Mouse (Mus musculus): Measurements from ENCODE around the gene Prkar1b. TPM values are rescaled to one million over a fixed set of nuclear protein-coding genes. Genes with fewer than 3 reads are reported as not detected.

Prkar1b gene
- 0.01 TPM in 1 of 2 replicates, not detected in the other for polyA plus RNA-seq (2012)

DNA sequence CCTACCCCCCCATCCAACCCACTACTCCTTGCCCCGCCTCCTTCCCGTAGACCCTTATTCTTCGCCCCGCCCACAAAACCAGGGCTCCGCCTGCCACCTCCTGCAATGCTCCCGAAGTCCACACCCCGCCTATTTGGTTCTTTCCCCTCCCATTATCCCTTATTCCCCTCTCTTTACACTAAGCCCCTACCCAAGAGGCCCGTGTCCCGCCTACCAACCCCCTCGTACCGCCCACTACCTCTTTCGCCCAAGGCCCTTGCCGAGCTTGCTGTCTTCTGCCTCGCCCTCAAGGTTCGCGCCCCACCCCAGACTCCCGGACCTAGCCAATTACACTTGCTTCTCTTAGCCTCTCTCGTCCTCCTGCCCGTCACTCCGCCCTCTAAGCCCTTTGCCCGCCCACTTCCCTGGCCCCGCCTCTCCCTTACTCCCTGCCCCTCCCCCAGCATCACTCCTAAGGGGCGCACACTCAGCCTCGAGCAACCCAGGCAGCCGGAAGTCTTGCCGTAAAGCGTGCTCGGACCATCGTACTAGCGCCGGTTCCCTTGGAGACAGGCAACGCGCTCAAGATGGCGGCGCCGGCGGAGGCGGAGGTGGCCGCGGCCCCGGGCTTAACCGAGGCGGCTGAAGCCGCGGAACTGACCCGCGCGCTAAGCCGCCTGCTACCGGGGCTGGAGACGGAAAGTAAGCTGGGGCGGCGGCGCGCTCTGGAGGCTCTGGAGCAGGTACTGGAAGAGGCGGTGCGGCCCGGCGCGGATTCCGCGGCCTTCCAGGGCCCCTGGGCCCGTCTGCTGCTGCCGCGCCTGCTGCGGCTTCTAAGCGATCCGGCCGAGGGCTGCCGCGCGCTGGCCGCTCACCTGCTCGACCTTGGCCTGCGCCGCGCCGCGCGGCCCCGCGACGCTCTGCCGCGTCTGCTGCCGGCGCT lies at the start of gene Prkar1b, which contains the start of gene Dnaaf5:
Gene Prkar1b (minus strand): TSS at position 321 of the 922 bp plus-strand sequence.
Gene Dnaaf5 (plus strand): TSS at position 543 of the 922 bp plus-strand sequence.
- H3K27me3 ChIP-seq (ENCODE audit: control insufficient read depth) = no peaks in the 10 kb centered on the region
- H3K36me3 ChIP-seq (ENCODE audit: control insufficient read depth) = peaks cover 34% of the 10 kb centered on the region
- TF ChIP-seq GATA1 (IDR thresholded peaks at IDR 0.05; ENCODE audit: low read length) (no peak), TAL1 (IDR thresholded peaks at IDR 0.05; ENCODE audit: low read length) (no peak)
- peak within 1 kb of the TSS; percentile 82 for H3K4me3 ChIP-seq (replicated peaks)
- no peaks in the 10 kb centered on the region; the same call in 1 of the 2 replicates for H3K9me3 ChIP-seq (ENCODE audit: control insufficient read depth, low read length)
- peaks cover 35% of the 10 kb centered on the region for H3K4me1 ChIP-seq (ENCODE audit: control insufficient read depth)

DNA sequence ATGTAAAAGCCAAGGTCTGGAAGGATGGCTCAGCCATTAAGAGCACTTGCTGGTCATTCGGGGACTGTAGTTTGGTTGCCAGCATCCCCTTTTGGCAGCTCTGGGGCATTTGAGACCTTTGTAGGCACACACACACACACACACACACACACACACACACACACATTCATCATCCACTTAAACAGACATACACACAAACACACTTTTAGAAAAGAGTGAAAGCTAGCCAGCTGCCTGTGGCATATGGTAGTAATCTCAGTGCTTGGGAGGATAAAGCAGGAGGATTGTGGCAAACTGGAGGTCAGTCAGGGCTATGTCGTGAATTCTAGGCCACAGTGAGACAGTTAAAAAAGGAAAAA lies 49.8 kb upstream of the Prkar1b start:
- Histone ChIP-seq H3K9me3 (ENCODE audit: control insufficient read depth, low read length) (no peaks in the 10 kb centered on the region), H3K4me3 (replicated peaks) (peak overlapping the region; percentile 98), H3K4me1 (ENCODE audit: control insufficient read depth) (peaks cover 93% of the 10 kb centered on the region), H3K27me3 (ENCODE audit: control insufficient read depth) (no peaks in the 10 kb centered on the region), H3K36me3 (ENCODE audit: control insufficient read depth) (peaks cover 25% of the 10 kb centered on the region)
- no peak for TF ChIP-seq GATA1 (IDR thresholded peaks at IDR 0.05; ENCODE audit: low read length)
- TF ChIP-seq TAL1 (IDR thresholded peaks at IDR 0.05; ENCODE audit: low read length) = no peak

DNA sequence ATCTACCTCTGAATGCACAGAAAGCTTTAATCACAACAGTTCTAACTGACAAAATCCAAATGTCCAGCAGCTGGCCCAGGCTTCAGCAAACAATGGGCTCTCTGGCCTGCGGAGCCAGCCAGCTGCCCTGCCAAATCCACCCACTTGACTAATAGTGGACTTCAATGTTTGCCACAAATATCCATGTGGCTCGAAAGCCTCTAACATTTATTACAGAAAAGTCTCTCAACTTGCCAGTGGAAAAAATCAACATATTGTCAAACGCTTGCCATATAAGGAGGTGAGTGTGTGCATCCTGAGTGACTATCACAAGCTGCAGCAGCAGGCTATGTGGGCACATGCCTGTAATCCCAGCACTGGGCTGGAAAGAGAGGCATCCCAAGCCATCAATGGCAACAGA lies 49.0 kb upstream of the Prkar1b start:
- Histone ChIP-seq H3K27me3 (ENCODE audit: control insufficient read depth) (no peaks in the 10 kb centered on the region), H3K4me3 (replicated peaks) (no peak overlapping the region)
- no peak for TF ChIP-seq GATA1 (IDR thresholded peaks at IDR 0.05; ENCODE audit: low read length)
- TF ChIP-seq TAL1 (IDR thresholded peaks at IDR 0.05; ENCODE audit: low read length) = no peak

DNA sequence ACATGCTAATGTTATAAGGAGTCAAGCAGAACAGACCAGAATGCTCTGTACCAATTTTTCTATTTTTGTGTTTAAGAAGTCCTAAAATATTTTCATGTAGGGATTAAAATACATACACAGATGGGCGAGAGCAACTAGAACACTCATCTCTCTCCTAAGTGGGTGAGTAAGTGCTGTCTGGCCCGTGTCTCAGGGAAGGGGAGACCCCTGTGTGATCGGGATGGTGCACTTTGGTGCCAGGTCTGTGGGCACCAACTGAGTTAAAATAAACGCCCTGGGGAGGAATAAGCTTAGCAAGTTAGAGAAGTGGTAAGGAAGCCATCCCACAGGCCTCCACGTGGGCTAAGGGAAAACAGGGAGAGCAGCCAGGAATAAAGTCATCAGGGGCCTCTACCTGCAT lies 41.2 kb upstream of the Prkar1b start:
- TF ChIP-seq GATA1 (IDR thresholded peaks at IDR 0.05; ENCODE audit: low read length) (no peak), TAL1 (IDR thresholded peaks at IDR 0.05; ENCODE audit: low read length) (no peak)
- peaks cover 22% of the 10 kb centered on the region for H3K4me1 ChIP-seq (ENCODE audit: control insufficient read depth)

More for the DNA sequence above, 49.0 kb upstream of the Prkar1b start:
- Histone ChIP-seq H3K36me3 (ENCODE audit: control insufficient read depth) (peaks cover 19% of the 10 kb centered on the region), H3K9me3 (ENCODE audit: control insufficient read depth, low read length) (no peaks in the 10 kb centered on the region), H3K4me1 (ENCODE audit: control insufficient read depth) (peaks cover 88% of the 10 kb centered on the region)

DNA sequence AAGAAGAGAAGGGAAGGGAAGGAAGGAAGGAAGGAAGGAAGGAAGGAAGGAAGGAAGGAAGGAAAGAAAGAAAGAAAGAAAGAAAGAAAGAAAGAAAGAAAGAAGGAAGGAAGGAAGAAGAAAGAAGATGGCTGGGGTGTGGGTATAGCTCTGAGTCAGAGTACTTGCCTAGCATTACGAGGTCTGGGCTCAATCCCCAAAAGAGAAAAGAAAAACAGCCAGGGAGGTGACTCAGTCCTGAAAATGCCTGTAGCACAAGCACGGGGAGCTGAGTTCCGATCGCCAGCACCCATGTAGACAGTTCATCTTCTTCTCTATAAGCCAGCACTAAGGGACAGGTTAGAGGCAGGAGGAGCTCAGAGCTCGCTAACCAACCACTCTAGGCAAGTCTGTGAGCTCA lies 39.9 kb upstream of the Prkar1b start:
- H3K4me1 ChIP-seq (ENCODE audit: control insufficient read depth) = peaks cover 9% of the 10 kb centered on the region
- no peaks in the 10 kb centered on the region for H3K27me3 ChIP-seq (ENCODE audit: control insufficient read depth)
- TF ChIP-seq TAL1 (IDR thresholded peaks at IDR 0.05; ENCODE audit: low read length) = no peak
- TF ChIP-seq GATA1 (IDR thresholded peaks at IDR 0.05; ENCODE audit: low read length) = no peak
- no peaks in the 10 kb centered on the region for H3K9me3 ChIP-seq (ENCODE audit: control insufficient read depth, low read length)
- no peak overlapping the region for H3K4me3 ChIP-seq (replicated peaks)
- H3K36me3 ChIP-seq (ENCODE audit: control insufficient read depth) = peaks cover 28% of the 10 kb centered on the region

More for the DNA sequence above, 41.2 kb upstream of the Prkar1b start:
- Histone ChIP-seq H3K4me3 (replicated peaks) (no peak overlapping the region), H3K9me3 (ENCODE audit: control insufficient read depth, low read length) (no peaks in the 10 kb centered on the region), H3K36me3 (ENCODE audit: control insufficient read depth) (peaks cover 17% of the 10 kb centered on the region), H3K27me3 (ENCODE audit: control insufficient read depth) (no peaks in the 10 kb centered on the region)

DNA sequence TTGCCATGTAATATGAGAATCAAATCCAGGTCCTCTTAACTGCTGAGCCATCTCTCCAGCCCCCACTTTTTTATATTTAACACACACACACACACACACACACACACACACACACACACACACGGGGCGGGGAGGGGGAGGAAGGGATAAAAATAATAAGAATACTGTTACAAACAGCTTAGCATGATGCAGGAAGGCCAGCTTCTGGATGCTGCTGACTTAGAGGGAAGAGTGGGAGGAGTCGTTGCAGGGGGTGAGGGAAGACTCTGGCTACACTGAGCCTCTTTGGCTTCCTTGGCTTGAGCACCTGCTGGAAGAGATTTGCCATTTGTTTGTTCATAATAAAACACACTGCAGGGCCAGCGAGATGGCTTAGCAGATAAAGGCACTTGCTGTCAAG lies 35.1 kb upstream of the Prkar1b start:
- Histone ChIP-seq H3K9me3 (ENCODE audit: control insufficient read depth, low read length) (no peaks in the 10 kb centered on the region), H3K4me3 (replicated peaks) (no peak overlapping the region), H3K36me3 (ENCODE audit: control insufficient read depth) (peaks cover 72% of the 10 kb centered on the region), H3K27me3 (ENCODE audit: control insufficient read depth) (no peaks in the 10 kb centered on the region), H3K4me1 (ENCODE audit: control insufficient read depth) (no peaks in the 10 kb centered on the region; the same call in 1 of the 2 replicates)
- TF ChIP-seq GATA1 (IDR thresholded peaks at IDR 0.05; ENCODE audit: low read length) (no peak), TAL1 (IDR thresholded peaks at IDR 0.05; ENCODE audit: low read length) (no peak)

DNA sequence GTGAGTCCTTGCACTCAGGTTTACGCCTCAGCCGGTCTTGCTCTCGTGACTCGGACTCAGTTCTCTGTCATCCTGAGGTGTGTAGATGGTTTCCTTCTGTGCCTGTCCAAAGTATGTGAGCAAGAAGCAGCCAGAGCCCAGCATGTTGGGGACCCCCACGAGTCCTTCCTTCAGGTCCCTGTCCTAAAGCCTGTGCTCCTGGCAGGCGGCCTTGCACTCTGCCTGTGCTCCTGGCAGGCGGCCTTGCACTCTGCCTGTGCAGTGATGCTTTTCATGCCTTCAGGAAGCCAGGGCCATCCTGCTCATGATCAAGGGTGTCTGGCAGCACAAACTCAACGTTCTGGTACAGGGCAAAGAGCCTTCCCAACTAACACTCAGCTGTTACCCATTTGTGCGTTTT lies 33.8 kb upstream of the Prkar1b start:
- TF ChIP-seq TAL1 (IDR thresholded peaks at IDR 0.05; ENCODE audit: low read length) (no peak), GATA1 (IDR thresholded peaks at IDR 0.05; ENCODE audit: low read length) (no peak)
- Histone ChIP-seq H3K4me1 (ENCODE audit: control insufficient read depth) (peaks cover 9% of the 10 kb centered on the region), H3K9me3 (ENCODE audit: control insufficient read depth, low read length) (no peaks in the 10 kb centered on the region), H3K36me3 (ENCODE audit: control insufficient read depth) (peaks cover 81% of the 10 kb centered on the region), H3K27me3 (ENCODE audit: control insufficient read depth) (no peaks in the 10 kb centered on the region), H3K4me3 (replicated peaks) (no peak overlapping the region)

DNA sequence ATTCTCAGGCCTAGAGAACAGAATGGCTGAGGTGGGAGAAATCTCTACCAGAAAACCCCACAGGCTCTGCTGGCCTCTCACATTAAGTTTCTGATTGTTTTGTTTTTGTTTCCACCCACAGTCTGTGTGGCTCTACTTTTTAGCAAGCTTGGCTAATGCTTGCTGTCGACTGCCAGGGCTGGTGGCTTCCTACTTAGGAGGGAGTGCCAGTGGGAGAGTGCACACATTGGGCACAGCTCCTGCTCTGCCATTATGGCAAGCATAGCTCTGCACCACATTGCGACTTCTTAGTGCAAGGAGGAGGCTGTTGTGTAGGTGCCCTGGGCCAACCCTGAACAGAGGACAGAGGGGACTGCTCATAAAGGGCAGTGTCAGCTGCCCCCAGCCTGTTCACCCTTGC lies 33.3 kb upstream of the Prkar1b start:
- TF ChIP-seq TAL1 (IDR thresholded peaks at IDR 0.05; ENCODE audit: low read length) = no peak
- no peak for TF ChIP-seq GATA1 (IDR thresholded peaks at IDR 0.05; ENCODE audit: low read length)
- no peaks in the 10 kb centered on the region for H3K9me3 ChIP-seq (ENCODE audit: control insufficient read depth, low read length)
- peaks cover 85% of the 10 kb centered on the region for H3K36me3 ChIP-seq (ENCODE audit: control insufficient read depth)
- no peaks in the 10 kb centered on the region for H3K27me3 ChIP-seq (ENCODE audit: control insufficient read depth)
- peaks cover 9% of the 10 kb centered on the region for H3K4me1 ChIP-seq (ENCODE audit: control insufficient read depth)
- no peak overlapping the region for H3K4me3 ChIP-seq (replicated peaks)

DNA sequence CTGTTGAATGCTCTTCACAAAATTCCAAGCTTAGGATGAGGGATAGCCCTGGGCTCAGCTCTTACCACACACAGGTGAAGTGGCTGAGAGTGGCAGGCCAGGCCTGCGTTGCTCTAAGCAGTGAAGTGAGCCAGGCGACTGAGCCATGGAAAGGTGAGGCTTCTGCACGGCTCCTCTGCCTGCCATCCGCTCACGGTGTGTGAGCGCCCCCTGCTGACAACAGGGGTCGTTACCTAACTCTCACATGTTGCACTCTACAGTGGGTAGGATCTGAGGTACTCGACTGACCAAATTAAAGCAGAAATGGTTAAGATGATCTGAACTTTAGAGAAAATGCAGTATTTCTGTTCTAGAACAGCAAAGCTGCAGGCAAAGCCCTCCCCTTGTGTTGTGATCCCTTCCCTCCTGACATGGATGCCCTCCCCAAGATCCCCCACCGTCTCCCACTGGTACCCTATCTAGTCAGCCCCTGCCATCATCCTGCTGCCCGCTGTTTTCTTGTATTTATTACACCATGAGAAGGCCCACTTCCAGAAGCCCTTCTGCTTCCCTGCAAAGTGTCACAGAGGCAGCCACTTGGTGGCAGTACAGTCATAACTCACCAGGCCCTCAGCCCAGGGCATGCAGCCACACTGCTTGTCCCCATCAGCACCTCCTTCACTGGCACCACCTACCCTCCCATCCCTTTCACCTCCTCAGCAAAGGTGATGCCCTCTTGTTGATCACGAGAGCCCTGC lies 29.3 kb upstream of the Prkar1b start:
- Histone ChIP-seq H3K36me3 (ENCODE audit: control insufficient read depth) (peaks cover 88% of the 10 kb centered on the region), H3K9me3 (ENCODE audit: control insufficient read depth, low read length) (no peaks in the 10 kb centered on the region), H3K4me1 (ENCODE audit: control insufficient read depth) (peaks cover 9% of the 10 kb centered on the region), H3K4me3 (replicated peaks) (no peak overlapping the region), H3K27me3 (ENCODE audit: control insufficient read depth) (no peaks in the 10 kb centered on the region)
- TF ChIP-seq GATA1 (IDR thresholded peaks at IDR 0.05; ENCODE audit: low read length) (no peak), TAL1 (IDR thresholded peaks at IDR 0.05; ENCODE audit: low read length) (no peak)
